Mouse (Mus musculus) granulocyte monocyte progenitor cell, adult 5-6 weeks (primary cell): ENCODE measurements around the gene Mapk8ip1. TPM values are rescaled to one million over a fixed set of nuclear protein-coding genes. Genes with fewer than 3 reads are reported as not detected.

Source experiments
- ATAC-seq: replicated peaks from 2 replicates; pipeline ENCODE4 v1.8.0; 2016; ENCODE audit warnings: mild to moderate bottlenecking, moderate TSS enrichment, inconsistent platforms; ENCODE audit not compliant: poor library complexity, severe bottlenecking
- total RNA-seq, 2 experiments: library from RNA; stranded (forward) in 1 of 2; stranded (reverse) in 1 of 2; fragments of 200-712, 200-1000 nt in 1 of 2; fragments of >200 nt in 1 of 2; fragmentation: Nextera tagmentation in 1 of 2; gene quantifications; 2 replicates each; pipeline ENCODE4 v1.2.3; 2014 to 2017

Gene Mapk8ip1
- total RNA-seq, 2 experiments from 2014 or later = not detected

GRCm38 (mm10) chr2:92392318-92393264 is 8.5 kb downstream of the Mapk8ip1 start:
- no peak for ATAC-seq

GRCm38 (mm10) chr2:92391703-92392317 is 9.3 kb downstream of the Mapk8ip1 start:
- ATAC-seq = no peak

- no peak for ATAC-seq
Measured at GRCm38 (mm10) chr2:92391116-92391515, 9.9 kb downstream of the Mapk8ip1 start.

GRCm38 (mm10) chr2:92390206-92390930 is 10.7 kb downstream of the Mapk8ip1 start:
- no peak for ATAC-seq

GRCm38 (mm10) chr2:92389645-92390044 is 11.4 kb downstream of the Mapk8ip1 start:
- ATAC-seq = no peak

GRCm38 (mm10) chr2:92388891-92389641 is 12.0 kb downstream of the Mapk8ip1 start:
- peak; percentile 38 for ATAC-seq

GRCm38 (mm10) chr2:92388081-92388517 is 13.0 kb downstream of the Mapk8ip1 start:
- ATAC-seq = no peak

GRCm38 (mm10) chr2:92387646-92388045 is 13.4 kb downstream of the Mapk8ip1 start:
- ATAC-seq = no peak

GRCm38 (mm10) chr2:92386821-92387570 is 14.1 kb downstream of the Mapk8ip1 start:
- ATAC-seq = no peak

- no peak for ATAC-seq
Measured at GRCm38 (mm10) chr2:92385113-92386051, 15.7 kb downstream of the Mapk8ip1 start.

GRCm38 (mm10) chr2:92384101-92384500 is 17.0 kb downstream of the Mapk8ip1 start:
- ATAC-seq = no peak

GRCm38 (mm10) chr2:92382759-92383158 is 18.3 kb downstream of the Mapk8ip1 start:
- ATAC-seq = no peak

- ATAC-seq = no peak
Measured at GRCm38 (mm10) chr2:92381901-92382588, 19.0 kb downstream of the Mapk8ip1 start, which contains the start of gene 1700029I15Rik. TSS of gene 1700029I15Rik (plus strand) at chr2:92382538.

GRCm38 (mm10) chr2:92381161-92381560 is 19.9 kb downstream of the Mapk8ip1 start:
- no peak for ATAC-seq

- ATAC-seq = no peak
Measured at GRCm38 (mm10) chr2:92380495-92381050, 20.5 kb downstream of the Mapk8ip1 start.

GRCm38 (mm10) chr2:92379783-92380494 is 21.1 kb downstream of the Mapk8ip1 start:
- no peak for ATAC-seq

GRCm38 (mm10) chr2:92377320-92377719 is 23.7 kb downstream of the Mapk8ip1 start:
- ATAC-seq = no peak
